Mouse (Mus musculus): ENCODE results near the gene Romo1. TPM values are rescaled to one million over a fixed set of nuclear protein-coding genes. Genes with fewer than 3 reads are reported as not detected.

Gene Romo1
- polyA plus RNA-seq, 1 experiment from 2014 or later: 432 TPM

DNA sequence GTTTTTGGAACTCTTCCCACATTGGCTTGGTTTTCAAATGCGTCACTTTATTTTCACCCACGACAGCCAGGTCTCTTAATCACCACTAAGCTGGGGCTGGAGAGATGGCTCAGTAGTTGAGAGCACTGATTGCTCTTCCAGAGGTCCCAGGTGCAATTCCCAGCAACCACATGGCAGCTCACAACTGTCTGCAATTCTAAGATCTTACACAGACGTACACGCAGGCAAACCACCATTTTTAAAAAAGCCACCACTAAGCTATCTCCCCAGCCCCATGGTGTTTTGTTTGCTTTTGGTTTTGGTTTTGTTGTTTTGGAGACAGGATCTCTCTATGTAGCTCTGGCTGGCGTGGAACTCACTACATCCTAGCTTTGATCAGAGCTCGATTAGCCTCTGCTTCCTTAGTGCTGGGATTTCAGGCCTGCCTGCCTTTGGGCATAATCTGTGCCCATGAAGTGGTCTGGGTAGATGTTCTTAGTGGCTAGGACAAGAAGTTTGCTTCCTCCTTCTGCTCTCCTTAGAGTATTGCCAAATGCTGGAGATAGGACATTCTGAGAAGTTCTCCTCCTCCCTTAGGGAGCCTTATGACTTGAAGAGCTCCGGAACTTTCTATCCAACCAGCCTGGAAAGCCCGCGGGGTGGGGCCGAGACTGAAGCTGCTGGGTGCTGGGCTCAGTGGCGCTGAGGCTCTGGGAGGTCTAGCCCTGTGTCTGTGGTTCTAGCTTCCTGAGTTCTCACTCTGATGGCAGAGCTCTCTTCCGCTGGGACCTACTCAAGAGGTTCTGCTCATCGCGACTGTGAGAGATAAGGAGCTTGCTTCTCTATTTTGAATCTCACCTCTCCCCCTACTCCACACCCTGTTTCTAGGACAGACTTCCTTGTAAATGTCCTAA lies 46.4 kb downstream of the Romo1 start:
- no peaks in the 10 kb centered on the region for H3K4me1 ChIP-seq (ENCODE audit: control insufficient read depth, insufficient read depth, low read depth, low read length)
- ATAC-seq: no peak
- 86% methylated on average over 14 of the region's 14 CpGs for WGBS
- H3K27ac ChIP-seq (ENCODE audit: low read depth, low read length): no peak overlapping the region
- H3K36me3 ChIP-seq (ENCODE audit: control insufficient read depth, insufficient read depth, low read length): no peaks in the 10 kb centered on the region
- H3K9ac ChIP-seq (ENCODE audit: low read depth, low read length): no peak overlapping the region
- no peaks in the 10 kb centered on the region for H3K27me3 ChIP-seq (replicated peaks; ENCODE audit: control insufficient read depth, insufficient read depth, low read length)
- H3K4me3 ChIP-seq (ENCODE audit: low read length): no peak overlapping the region
- H3K9me3 ChIP-seq (ENCODE audit: control insufficient read depth, low read length): no peaks in the 10 kb centered on the region
- no peak overlapping the region for H3K4me2 ChIP-seq (ENCODE audit: low read length)

GRCm38 (mm10) chr2:156191540-156191939 lies 47.7 kb downstream of the Romo1 start:
- H3K27me3 ChIP-seq (replicated peaks; ENCODE audit: control insufficient read depth, insufficient read depth, low read length): no peaks in the 10 kb centered on the region
- no peak overlapping the region for H3K9ac ChIP-seq (ENCODE audit: low read depth, low read length)
- no peaks in the 10 kb centered on the region for H3K9me3 ChIP-seq (ENCODE audit: control insufficient read depth, low read length)
- ATAC-seq: no peak
- no peak overlapping the region for H3K27ac ChIP-seq (ENCODE audit: low read depth, low read length)
- no peak overlapping the region for H3K4me2 ChIP-seq (ENCODE audit: low read length)
- 92% methylated on average over 2 of the region's 2 CpGs for WGBS
- no peaks in the 10 kb centered on the region for H3K4me1 ChIP-seq (ENCODE audit: control insufficient read depth, insufficient read depth, low read depth, low read length)
- H3K36me3 ChIP-seq (ENCODE audit: control insufficient read depth, insufficient read depth, low read length): no peaks in the 10 kb centered on the region
- no peak overlapping the region for H3K4me3 ChIP-seq (ENCODE audit: low read length)

GRCm38 (mm10) chr2:156192068-156192467 lies 48.2 kb downstream of the Romo1 start:
- H3K9me3 ChIP-seq (ENCODE audit: control insufficient read depth, low read length): no peaks in the 10 kb centered on the region
- 75% methylated on average over 2 of the region's 2 CpGs for WGBS
- no peaks in the 10 kb centered on the region for H3K4me1 ChIP-seq (ENCODE audit: control insufficient read depth, insufficient read depth, low read depth, low read length)
- no peak overlapping the region for H3K4me2 ChIP-seq (ENCODE audit: low read length)
- no peak overlapping the region for H3K4me3 ChIP-seq (ENCODE audit: low read length)
- no peaks in the 10 kb centered on the region for H3K36me3 ChIP-seq (ENCODE audit: control insufficient read depth, insufficient read depth, low read length)
- ATAC-seq: no peak
- H3K9ac ChIP-seq (ENCODE audit: low read depth, low read length): no peak overlapping the region
- H3K27ac ChIP-seq (ENCODE audit: low read depth, low read length): no peak overlapping the region
- no peaks in the 10 kb centered on the region for H3K27me3 ChIP-seq (replicated peaks; ENCODE audit: control insufficient read depth, insufficient read depth, low read length)

DNA sequence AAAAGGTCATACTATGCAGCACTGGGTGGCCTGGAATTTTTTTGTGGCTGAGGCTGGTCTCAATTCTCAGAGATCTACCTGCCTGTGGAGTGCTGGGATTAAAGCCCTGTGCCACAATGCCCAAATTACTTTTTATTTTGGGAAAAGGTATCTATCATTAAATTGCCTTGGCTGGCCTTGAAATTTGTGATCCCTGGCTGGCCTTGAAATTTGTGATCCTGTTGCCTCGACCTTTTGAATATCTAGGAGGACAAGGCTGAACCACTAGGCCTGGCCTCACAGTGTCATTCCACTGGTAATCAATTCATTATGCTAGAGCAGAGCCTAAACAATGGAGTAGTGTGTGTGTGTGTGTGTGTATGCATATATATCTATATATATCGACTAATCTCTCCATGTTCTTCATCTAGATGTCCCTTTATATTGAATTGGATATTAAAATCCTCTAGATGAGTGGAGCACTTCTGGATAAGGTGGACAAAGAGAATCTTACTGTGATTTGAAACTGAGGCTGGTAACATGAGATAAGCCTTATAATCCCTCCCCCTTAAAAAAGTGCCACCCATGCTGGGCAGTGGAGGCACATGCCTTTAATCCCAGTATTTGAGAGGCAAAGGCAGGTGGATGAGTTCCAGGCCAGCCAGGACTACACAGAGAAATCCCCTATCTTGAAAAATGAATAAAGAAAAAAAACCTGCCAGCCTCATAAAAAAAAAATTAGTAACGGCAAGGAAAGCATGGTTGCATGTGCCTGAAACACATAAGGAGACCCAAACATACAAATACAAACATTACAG lies 49.4 kb downstream of the Romo1 start:
- Histone ChIP-seq H3K27me3 (replicated peaks; ENCODE audit: control insufficient read depth, insufficient read depth, low read length) (no peaks in the 10 kb centered on the region), H3K9ac (ENCODE audit: low read depth, low read length) (no peak overlapping the region), H3K4me3 (ENCODE audit: low read length) (no peak overlapping the region), H3K36me3 (ENCODE audit: control insufficient read depth, insufficient read depth, low read length) (no peaks in the 10 kb centered on the region), H3K27ac (ENCODE audit: low read depth, low read length) (no peak overlapping the region), H3K4me2 (ENCODE audit: low read length) (no peak overlapping the region), H3K4me1 (ENCODE audit: control insufficient read depth, insufficient read depth, low read depth, low read length) (peaks cover 9% of the 10 kb centered on the region), H3K9me3 (ENCODE audit: control insufficient read depth, low read length) (no peaks in the 10 kb centered on the region)
- ATAC-seq: no peak
- WGBS: 84% methylated on average over 3 of the region's 3 CpGs

DNA sequence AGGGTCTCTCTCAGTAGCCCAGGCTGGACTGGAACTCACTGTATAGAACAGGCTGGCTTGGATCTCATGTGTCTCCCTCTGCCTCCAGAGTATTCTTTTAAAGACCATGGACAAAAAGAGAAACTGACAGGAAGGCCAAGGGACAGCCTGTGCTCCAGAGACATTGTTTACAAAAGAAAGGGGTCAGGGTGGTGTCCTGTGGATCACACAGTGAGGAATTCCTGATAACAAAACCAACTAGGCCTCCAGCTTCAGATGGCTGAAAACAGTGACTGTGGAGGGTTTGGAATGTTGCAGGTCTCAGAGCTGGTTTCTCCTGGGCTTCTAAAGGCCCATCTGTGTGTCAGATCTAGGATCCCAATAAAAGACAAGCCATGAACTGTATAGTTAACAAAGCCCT lies 50.7 kb downstream of the Romo1 start:
- no peak overlapping the region for H3K4me3 ChIP-seq (ENCODE audit: low read length)
- H3K4me2 ChIP-seq (ENCODE audit: low read length): no peak overlapping the region
- H3K27me3 ChIP-seq (replicated peaks; ENCODE audit: control insufficient read depth, insufficient read depth, low read length): no peaks in the 10 kb centered on the region
- H3K36me3 ChIP-seq (ENCODE audit: control insufficient read depth, insufficient read depth, low read length): no peaks in the 10 kb centered on the region
- H3K27ac ChIP-seq (ENCODE audit: low read depth, low read length): no peak overlapping the region
- no peak overlapping the region for H3K9ac ChIP-seq (ENCODE audit: low read depth, low read length)
- H3K4me1 ChIP-seq (ENCODE audit: control insufficient read depth, insufficient read depth, low read depth, low read length): peaks cover 19% of the 10 kb centered on the region
- no peak for ATAC-seq
- no peaks in the 10 kb centered on the region for H3K9me3 ChIP-seq (ENCODE audit: control insufficient read depth, low read length)

Other genes with a start within 250 kb of the Romo1 start
- gene Uqcc1, start 213.7 kb upstream of the Romo1 start, polyA plus RNA-seq (2015; fragmentation: Nextera tagmentation; extraction: Ambion mirVana): 66.3 and 74.9 TPM in 2 replicates
- not detected in 2 replicates for gene Gm15557, start 203.3 kb upstream of the Romo1 start, polyA plus RNA-seq (2015; fragmentation: Nextera tagmentation; extraction: Ambion mirVana)
- 2.3 and 3.1 TPM in 2 replicates for gene Gdf5, start 198.7 kb upstream of the Romo1 start, polyA plus RNA-seq (2015; fragmentation: Nextera tagmentation; extraction: Ambion mirVana)
- gene Cep250, start 187.6 kb upstream of the Romo1 start, polyA plus RNA-seq (2015; fragmentation: Nextera tagmentation; extraction: Ambion mirVana): 11.5 and 14.0 TPM in 2 replicates
- 1.4 and 2.5 TPM in 2 replicates for gene 6430550D23Rik, start 136.1 kb upstream of the Romo1 start, polyA plus RNA-seq (2015; fragmentation: Nextera tagmentation; extraction: Ambion mirVana)
- 479 and 492 TPM in 2 replicates for gene Ergic3, start 136.0 kb upstream of the Romo1 start, polyA plus RNA-seq (2015; fragmentation: Nextera tagmentation; extraction: Ambion mirVana)
- gene Fer1l4, start 91.1 kb upstream of the Romo1 start, polyA plus RNA-seq (2015; fragmentation: Nextera tagmentation; extraction: Ambion mirVana): not detected in 2 replicates
- gene Spag4, start 78.9 kb upstream of the Romo1 start, polyA plus RNA-seq (2015; fragmentation: Nextera tagmentation; extraction: Ambion mirVana): 7.7 and 9.6 TPM in 2 replicates
- gene Cpne1, start 32.1 kb upstream of the Romo1 start, polyA plus RNA-seq (2015; fragmentation: Nextera tagmentation; extraction: Ambion mirVana): 27.8 and 28.3 TPM in 2 replicates
- gene Rbm12, start 32.1 kb upstream of the Romo1 start, polyA plus RNA-seq (2015; fragmentation: Nextera tagmentation; extraction: Ambion mirVana): 19.3 and 27.6 TPM in 2 replicates
- 15.5 and 19.5 TPM in 2 replicates for gene Gm28036, start 16.9 kb upstream of the Romo1 start, polyA plus RNA-seq (2015; fragmentation: Nextera tagmentation; extraction: Ambion mirVana)
- 37.7 and 39.9 TPM in 2 replicates for gene Nfs1, start 147 bp downstream of the Romo1 start, polyA plus RNA-seq (2015; fragmentation: Nextera tagmentation; extraction: Ambion mirVana)
- gene Rbm39, start 36.2 kb downstream of the Romo1 start, polyA plus RNA-seq (2015; fragmentation: Nextera tagmentation; extraction: Ambion mirVana): 369 and 377 TPM in 2 replicates
- gene Phf20, start 52.4 kb downstream of the Romo1 start, polyA plus RNA-seq (2015; fragmentation: Nextera tagmentation; extraction: Ambion mirVana): 111 and 117 TPM in 2 replicates
- 6.2 and 6.8 TPM in 2 replicates for gene Cnbd2, start 168.3 kb downstream of the Romo1 start, polyA plus RNA-seq (2015; fragmentation: Nextera tagmentation; extraction: Ambion mirVana)
- gene Scand1, start 168.7 kb downstream of the Romo1 start, polyA plus RNA-seq (2015; fragmentation: Nextera tagmentation; extraction: Ambion mirVana): 77.3 and 84.0 TPM in 2 replicates